Mouse (Mus musculus) forebrain, embryonic 15.5 days (tissue): ENCODE measurements around the gene Elmod3. TPM values are rescaled to one million over a fixed set of nuclear protein-coding genes. Genes with fewer than 3 reads are reported as not detected.

Source experiments
- ATAC-seq: fragments of 200-750 bp; cut with Nextera tagmentation; replicated peaks from 2 replicates; pipeline ENCODE4 v1.8.0; 2017; ENCODE audit warnings: mild to moderate bottlenecking, moderate TSS enrichment, moderate library complexity
- H3K27ac ChIP-seq: fragments of 300-500 bp; sonication (generic); replicated peaks from 2 replicates; pipeline ENCODE4 v1.5.1; 2015; ENCODE audit warnings: mild to moderate bottlenecking, inconsistent platforms
- H3K27me3 ChIP-seq: fragments of 300-500 bp; sonication (generic); 2 replicates; pipeline ENCODE4 v1.6.1; 2015; ENCODE audit warnings: inconsistent platforms
- H3K36me3 ChIP-seq: fragments of 300-500 bp; sonication (generic); 2 replicates; pipeline ENCODE4 v1.6.1; 2015; ENCODE audit warnings: mild to moderate bottlenecking, inconsistent platforms
- H3K4me1 ChIP-seq: fragments of 300-500 bp; sonication (generic); 2 replicates; pipeline ENCODE4 v1.6.1; 2015; ENCODE audit warnings: inconsistent platforms
- H3K4me2 ChIP-seq: fragments of 300-500 bp; sonication (generic); replicated peaks from 2 replicates; pipeline ENCODE4 v1.6.1; 2015; ENCODE audit warnings: mild to moderate bottlenecking, inconsistent platforms
- H3K4me3 ChIP-seq: fragments of 300-500 bp; sonication (generic); 2 replicates; pipeline ENCODE4 v1.5.1; 2015; ENCODE audit warnings: mild to moderate bottlenecking, inconsistent platforms
- H3K9ac ChIP-seq: fragments of 300-500 bp; sonication (generic); replicated peaks from 2 replicates; pipeline ENCODE4 v1.6.1; 2015; ENCODE audit warnings: mild to moderate bottlenecking, inconsistent platforms
- H3K9me3 ChIP-seq: fragments of 300-500 bp; sonication (generic); 2 replicates; pipeline ENCODE4 v1.6.1; 2016; ENCODE audit warnings: inconsistent platforms
- WGBS: fragments of 180-500 bp; shearing (Covaris S2); methylation state at CpG from one replicate; pipeline ENCODE4 v1.1.7; 2015; ENCODE audit warnings: mixed read lengths; 5-methylcytosine and 5-hydroxymethylcytosine counted together
- polyA plus RNA-seq: library from polyadenylated mRNA; unstranded; fragments of >200 nt; fragmentation: Nextera tagmentation; extraction: Ambion mirVana; gene quantifications from 2 replicates; pipeline ENCODE4 v1.2.1, GENCODE M21; 2015

Elmod3 gene
- polyA plus RNA-seq, 1 experiment from 2014 or later = 15.6 TPM

GRCm38 (mm10) chr6:72607060-72607459, 8.8 kb upstream of the Elmod3 start:
- H3K4me3 ChIP-seq = no peak overlapping the region
- H3K9ac ChIP-seq = no peak overlapping the region
- H3K9me3 ChIP-seq = no peaks in the 10 kb centered on the region
- H3K27me3 ChIP-seq = no peaks in the 10 kb centered on the region
- peaks cover 54% of the 10 kb centered on the region for H3K36me3 ChIP-seq
- H3K4me1 ChIP-seq = no peaks in the 10 kb centered on the region
- ATAC-seq = no peak
- 84% methylated on average over 4 of the region's 4 CpGs for WGBS
- H3K4me2 ChIP-seq = no peak overlapping the region
- H3K27ac ChIP-seq = no peak overlapping the region

GRCm38 (mm10) chr6:72604066-72604465, 5.9 kb upstream of the Elmod3 start:
- Histone ChIP-seq H3K4me2 (no peak overlapping the region), H3K27ac (no peak overlapping the region), H3K27me3 (no peaks in the 10 kb centered on the region), H3K4me3 (no peak overlapping the region), H3K9ac (no peak overlapping the region), H3K36me3 (peaks cover 27% of the 10 kb centered on the region), H3K9me3 (no peaks in the 10 kb centered on the region), H3K4me1 (peaks cover 1% of the 10 kb centered on the region; the same call in 1 of the 2 replicates)
- no peak for ATAC-seq
- 92% methylated on average over 2 of the region's 2 CpGs for WGBS

GRCm38 (mm10) chr6:72601732-72602131, 3.5 kb upstream of the Elmod3 start:
- no peak overlapping the region for H3K27ac ChIP-seq
- WGBS = 46% methylated on average over 1 of the region's 1 CpGs
- H3K27me3 ChIP-seq = no peaks in the 10 kb centered on the region
- H3K36me3 ChIP-seq = peaks cover 17% of the 10 kb centered on the region
- H3K9me3 ChIP-seq = no peaks in the 10 kb centered on the region
- H3K4me3 ChIP-seq = no peak overlapping the region
- peaks cover 19% of the 10 kb centered on the region for H3K4me1 ChIP-seq
- H3K9ac ChIP-seq = no peak overlapping the region
- H3K4me2 ChIP-seq = no peak overlapping the region
- no peak for ATAC-seq

- no peak overlapping the region for H3K4me3 ChIP-seq
- no peak overlapping the region for H3K27ac ChIP-seq
- no peaks in the 10 kb centered on the region for H3K9me3 ChIP-seq
- H3K4me1 ChIP-seq = peaks cover 19% of the 10 kb centered on the region
- no peaks in the 10 kb centered on the region for H3K27me3 ChIP-seq
- peaks cover 7% of the 10 kb centered on the region for H3K36me3 ChIP-seq
- no peak for ATAC-seq
- no peak overlapping the region for H3K9ac ChIP-seq
- H3K4me2 ChIP-seq = no peak overlapping the region
- 83% methylated on average over 12 of the region's 12 CpGs for WGBS
These were observed 2.6 kb upstream of the Elmod3 start for GRCm38 (mm10) chr6:72600771-72601170.

- 71% methylated on average over 6 of the region's 6 CpGs for WGBS
- no peak overlapping the region for H3K27ac ChIP-seq
- no peaks in the 10 kb centered on the region for H3K27me3 ChIP-seq
- no peak overlapping the region for H3K4me2 ChIP-seq
- no peak overlapping the region for H3K9ac ChIP-seq
- no peaks in the 10 kb centered on the region for H3K9me3 ChIP-seq
- peaks cover 2% of the 10 kb centered on the region; the same call in 1 of the 2 replicates for H3K36me3 ChIP-seq
- no peak overlapping the region for H3K4me3 ChIP-seq
- H3K4me1 ChIP-seq = peaks cover 19% of the 10 kb centered on the region
- no peak for ATAC-seq
These were observed 2.0 kb upstream of the Elmod3 start for GRCm38 (mm10) chr6:72600216-72600615.

GRCm38 (mm10) chr6:72598791-72599557, 761 bp upstream of the Elmod3 start:
- Histone ChIP-seq H3K36me3 (no peaks in the 10 kb centered on the region), H3K4me3 (peak overlapping the region; percentile 74), H3K27ac (peak overlapping the region; percentile 69), H3K27me3 (no peaks in the 10 kb centered on the region), H3K9me3 (no peaks in the 10 kb centered on the region), H3K4me1 (peaks cover 19% of the 10 kb centered on the region), H3K9ac (peak overlapping the region; percentile 76), H3K4me2 (peak overlapping the region; percentile 83)
- ATAC-seq = peak; percentile 0; the same call in 1 of the 2 replicates
- 36% methylated on average over 12 of the region's 12 CpGs for WGBS

- 52% methylated on average over 13 of the region's 13 CpGs for WGBS
- Histone ChIP-seq H3K4me2 (peak overlapping the region; percentile 83), H3K36me3 (no peaks in the 10 kb centered on the region), H3K27ac (no peak overlapping the region), H3K4me1 (peaks cover 19% of the 10 kb centered on the region), H3K9me3 (no peaks in the 10 kb centered on the region), H3K9ac (peak overlapping the region; percentile 76), H3K4me3 (peak overlapping the region; percentile 74), H3K27me3 (no peaks in the 10 kb centered on the region)
- no peak for ATAC-seq
These were observed 934 bp downstream of the Elmod3 start for GRCm38 (mm10) chr6:72597083-72597874.

- ATAC-seq = no peak
- H3K9me3 ChIP-seq = no peaks in the 10 kb centered on the region
These were observed 4.3 kb downstream of the Elmod3 start for GRCm38 (mm10) chr6:72593914-72594313.

GRCm38 (mm10) chr6:72593011-72593803, 5.0 kb downstream of the Elmod3 start:
- Histone ChIP-seq H3K9me3 (no peaks in the 10 kb centered on the region), H3K4me3 (no peak overlapping the region), H3K36me3 (no peaks in the 10 kb centered on the region), H3K27me3 (no peaks in the 10 kb centered on the region), H3K9ac (no peak overlapping the region), H3K4me1 (peaks cover 12% of the 10 kb centered on the region), H3K4me2 (no peak overlapping the region), H3K27ac (no peak overlapping the region)
- ATAC-seq = no peak
- 80% methylated on average over 6 of the region's 6 CpGs for WGBS

More at GRCm38 (mm10) chr6:72593914-72594313, 4.3 kb downstream of the Elmod3 start:
- Histone ChIP-seq H3K4me3 (no peak overlapping the region), H3K4me2 (no peak overlapping the region), H3K36me3 (no peaks in the 10 kb centered on the region), H3K27me3 (no peaks in the 10 kb centered on the region), H3K9ac (no peak overlapping the region), H3K4me1 (peaks cover 16% of the 10 kb centered on the region), H3K27ac (no peak overlapping the region)
- WGBS = 63% methylated on average over 5 of the region's 5 CpGs

GRCm38 (mm10) chr6:72590111-72590510, 8.1 kb downstream of the Elmod3 start:
- Histone ChIP-seq H3K4me2 (no peak overlapping the region), H3K4me1 (no peaks in the 10 kb centered on the region), H3K9me3 (no peaks in the 10 kb centered on the region), H3K36me3 (0 out of 2 replicates have a peak, but pooled peaks cover 3% of the 10 kb centered on the region), H3K27ac (no peak overlapping the region), H3K9ac (no peak overlapping the region), H3K27me3 (no peaks in the 10 kb centered on the region), H3K4me3 (no peak overlapping the region)
- no peak for ATAC-seq

GRCm38 (mm10) chr6:72588307-72588706, 9.9 kb downstream of the Elmod3 start:
- Histone ChIP-seq H3K27me3 (no peaks in the 10 kb centered on the region), H3K4me1 (no peaks in the 10 kb centered on the region), H3K4me3 (no peak overlapping the region), H3K27ac (no peak overlapping the region), H3K9ac (no peak overlapping the region), H3K4me2 (no peak overlapping the region), H3K9me3 (no peaks in the 10 kb centered on the region), H3K36me3 (0 out of 2 replicates have a peak, but pooled peaks cover 3% of the 10 kb centered on the region)
- no peak for ATAC-seq

- no peak for ATAC-seq
- H3K9ac ChIP-seq = no peak overlapping the region
- H3K27me3 ChIP-seq = no peaks in the 10 kb centered on the region
These were observed 11.5 kb downstream of the Elmod3 start for GRCm38 (mm10) chr6:72586701-72587100.

More at GRCm38 (mm10) chr6:72586701-72587100, 11.5 kb downstream of the Elmod3 start:
- Histone ChIP-seq H3K4me3 (no peak overlapping the region), H3K4me1 (no peaks in the 10 kb centered on the region), H3K4me2 (no peak overlapping the region), H3K27ac (no peak overlapping the region), H3K36me3 (0 out of 2 replicates have a peak, but pooled peaks cover 3% of the 10 kb centered on the region), H3K9me3 (no peaks in the 10 kb centered on the region)
- 80% methylated on average over 3 of the region's 3 CpGs for WGBS
